Mouse (Mus musculus): ENCODE measurements around the gene Cenpm. TPM values are rescaled to one million over a fixed set of nuclear protein-coding genes. Genes with fewer than 3 reads are reported as not detected.

Cenpm gene
- total and polyA plus RNA-seq, 2 experiments from 2014 or later: 16.7 to 22.5 TPM

DNA sequence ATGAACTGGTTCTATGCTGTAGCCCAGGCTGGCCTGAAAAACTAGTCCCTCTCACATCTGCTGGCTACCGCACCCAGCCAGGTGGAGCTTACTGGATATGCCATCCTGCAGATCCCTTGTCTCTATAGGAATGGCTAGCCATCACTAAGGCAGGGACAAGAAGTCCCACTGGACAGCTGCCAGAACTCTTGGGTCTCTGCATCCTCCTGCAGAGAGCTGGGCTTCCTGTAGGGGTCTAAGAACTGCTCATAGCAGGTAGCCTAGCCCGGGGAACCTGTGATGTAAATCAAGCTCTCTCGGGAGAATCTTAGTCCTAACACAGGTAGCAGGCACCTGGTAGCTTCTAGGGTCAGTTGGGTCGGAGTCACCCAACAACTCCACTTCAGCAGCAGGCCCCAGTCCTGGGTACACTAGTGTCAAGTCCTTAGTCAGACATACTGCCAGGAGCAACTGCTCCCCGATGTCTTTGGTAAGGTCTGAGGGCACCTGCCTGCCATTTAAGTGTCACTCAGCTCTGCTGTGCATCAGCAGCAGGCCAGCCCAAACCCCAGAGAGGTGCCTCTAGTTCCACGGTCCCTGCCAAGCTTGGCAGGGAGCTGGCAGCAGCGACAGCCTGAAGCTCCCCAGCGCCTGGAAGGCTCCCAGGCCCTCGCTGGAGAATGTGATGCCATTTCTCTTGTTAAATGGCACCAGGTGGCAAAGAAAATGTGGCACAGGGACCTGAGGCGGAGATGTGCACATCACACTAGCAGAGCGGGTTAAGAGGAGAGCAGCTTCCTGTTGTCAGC lies 12.8 kb downstream of the Cenpm start:
- no peaks in the 10 kb centered on the region for H3K36me3 ChIP-seq (replicated peaks; ENCODE audit: control insufficient read depth, insufficient read depth, low read length)
- H3K27me3 ChIP-seq (ENCODE audit: control insufficient read depth, insufficient read depth, low read length): peaks cover 13% of the 10 kb centered on the region; the same call in 1 of the 2 replicates
- no peaks in the 10 kb centered on the region for H3K4me1 ChIP-seq (ENCODE audit: control insufficient read depth, insufficient read depth)
- TF ChIP-seq CTCF (IDR thresholded peaks at IDR 0.05; ENCODE audit: low read depth): no peak
- TF ChIP-seq EP300 (IDR thresholded peaks at IDR 0.05; ENCODE audit: low read depth): no peak
- no peak overlapping the region for H3K9ac ChIP-seq (replicated peaks; ENCODE audit: low read depth, low read length)
- H3K4me3 ChIP-seq (ENCODE audit: low read depth, low read length): no peak overlapping the region
- H3K27ac ChIP-seq (ENCODE audit: low read depth): no peak overlapping the region
- ATAC-seq (ENCODE audit: insufficient read depth, low read depth) (no peak), DNase-seq (ENCODE audit: low spot score) (no peak)
- 50% methylated on average over 11 of the region's 11 CpGs for WGBS
- no peaks in the 10 kb centered on the region for H3K9me3 ChIP-seq (replicated peaks; ENCODE audit: control insufficient read depth, low read length)
- no peak overlapping the region for H3K4me2 ChIP-seq (ENCODE audit: low read depth, low read length)

DNA sequence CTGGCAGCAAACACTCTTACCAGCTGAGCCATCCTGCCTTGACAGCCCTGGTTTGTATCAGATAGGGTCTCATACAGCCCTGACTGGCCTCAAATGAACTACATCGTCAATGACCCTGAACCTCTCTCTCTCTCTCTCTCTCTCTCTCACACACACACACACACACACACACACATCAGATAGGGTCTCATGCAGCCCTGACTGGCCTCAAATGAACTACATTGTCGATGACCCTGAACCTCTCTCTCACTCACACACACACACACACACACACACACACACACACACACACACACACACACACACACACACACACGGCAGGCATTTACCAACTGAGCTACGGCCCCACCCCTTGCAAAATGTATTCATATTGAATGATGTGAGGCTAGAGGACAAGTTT lies 13.4 kb downstream of the Cenpm start:
- Histone ChIP-seq H3K27me3 (ENCODE audit: control insufficient read depth, insufficient read depth, low read length) (peaks cover 14% of the 10 kb centered on the region; the same call in 1 of the 2 replicates), H3K9ac (replicated peaks; ENCODE audit: low read depth, low read length) (no peak overlapping the region), H3K4me3 (ENCODE audit: low read depth, low read length) (no peak overlapping the region), H3K36me3 (replicated peaks; ENCODE audit: control insufficient read depth, insufficient read depth, low read length) (no peaks in the 10 kb centered on the region), H3K4me1 (ENCODE audit: control insufficient read depth, insufficient read depth) (no peaks in the 10 kb centered on the region), H3K9me3 (replicated peaks; ENCODE audit: control insufficient read depth, low read length) (no peaks in the 10 kb centered on the region), H3K4me2 (ENCODE audit: low read depth, low read length) (no peak overlapping the region), H3K27ac (ENCODE audit: low read depth) (no peak overlapping the region)
- 68% methylated on average over 4 of the region's 4 CpGs for WGBS
- TF ChIP-seq EP300 (IDR thresholded peaks at IDR 0.05; ENCODE audit: low read depth) (no peak), CTCF (IDR thresholded peaks at IDR 0.05; ENCODE audit: low read depth) (no peak)
- DNase-seq (ENCODE audit: low spot score): no peak
- no peak for ATAC-seq (ENCODE audit: insufficient read depth, low read depth)

DNA sequence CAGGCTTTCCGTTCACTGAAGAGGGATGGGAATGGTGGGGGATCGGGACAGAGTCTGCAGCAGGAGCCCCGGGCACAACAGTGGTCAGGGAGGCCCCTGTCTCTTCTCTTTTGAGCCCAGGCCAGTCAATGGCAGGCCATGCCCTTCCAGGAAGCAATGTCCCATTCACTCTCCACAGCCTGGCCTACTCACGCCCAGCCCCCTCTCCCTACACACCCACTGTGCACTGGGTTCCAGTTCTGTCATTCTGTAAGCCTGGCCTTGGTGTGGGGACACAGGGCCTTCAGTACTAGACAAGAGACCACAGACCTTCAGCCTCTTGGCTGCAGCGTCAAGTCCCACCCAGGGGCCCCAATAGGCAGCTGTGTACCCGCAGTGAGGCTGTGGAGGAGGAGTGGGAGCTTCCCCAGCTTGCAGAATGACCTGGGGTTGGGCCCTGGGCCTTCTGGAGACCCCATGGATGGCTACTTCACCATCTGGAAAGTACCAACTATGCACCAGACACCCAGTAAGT lies 14.4 kb downstream of the Cenpm start:
- ATAC-seq (ENCODE audit: insufficient read depth, low read depth) (no peak), DNase-seq (ENCODE audit: low spot score) (no peak)
- 81% methylated on average over 6 of the region's 6 CpGs for WGBS
- no peak for TF ChIP-seq EP300 (IDR thresholded peaks at IDR 0.05; ENCODE audit: low read depth)
- no peak for TF ChIP-seq CTCF (IDR thresholded peaks at IDR 0.05; ENCODE audit: low read depth)
- Histone ChIP-seq H3K9me3 (replicated peaks; ENCODE audit: control insufficient read depth, low read length) (no peaks in the 10 kb centered on the region), H3K9ac (replicated peaks; ENCODE audit: low read depth, low read length) (no peak overlapping the region), H3K4me3 (ENCODE audit: low read depth, low read length) (no peak overlapping the region), H3K27ac (ENCODE audit: low read depth) (no peak overlapping the region), H3K27me3 (ENCODE audit: control insufficient read depth, insufficient read depth, low read length) (peaks cover 22% of the 10 kb centered on the region), H3K4me2 (ENCODE audit: low read depth, low read length) (no peak overlapping the region), H3K4me1 (ENCODE audit: control insufficient read depth, insufficient read depth) (no peaks in the 10 kb centered on the region), H3K36me3 (replicated peaks; ENCODE audit: control insufficient read depth, insufficient read depth, low read length) (no peaks in the 10 kb centered on the region)

DNA sequence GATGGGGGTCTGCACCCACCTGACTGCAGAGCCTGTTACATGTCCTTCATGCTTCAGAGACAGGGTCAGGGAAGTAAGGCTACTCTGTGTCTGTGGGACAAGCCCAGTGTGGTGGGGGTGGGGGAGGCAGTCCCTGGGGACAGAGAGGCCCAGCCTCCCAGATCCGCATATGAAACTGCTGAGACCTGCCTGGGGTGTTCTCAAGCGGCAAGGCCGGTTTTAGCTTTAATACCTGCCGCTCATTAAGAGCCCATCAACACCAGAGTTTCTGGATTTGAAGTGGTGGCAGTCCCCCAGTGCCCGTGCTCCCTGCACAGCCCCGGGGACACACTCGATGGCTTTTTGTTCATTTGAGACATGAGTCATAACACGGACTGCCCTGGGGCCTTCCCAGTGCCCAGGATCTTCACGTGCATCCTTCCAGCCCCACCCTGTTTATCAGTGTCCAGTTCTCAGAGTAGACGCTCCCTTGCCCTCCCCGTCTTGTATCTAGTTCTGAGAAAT lies 15.0 kb downstream of the Cenpm start:
- no peak overlapping the region for H3K4me2 ChIP-seq (ENCODE audit: low read depth, low read length)
- no peaks in the 10 kb centered on the region for H3K9me3 ChIP-seq (replicated peaks; ENCODE audit: control insufficient read depth, low read length)
- H3K4me3 ChIP-seq (ENCODE audit: low read depth, low read length): no peak overlapping the region
- H3K9ac ChIP-seq (replicated peaks; ENCODE audit: low read depth, low read length): no peak overlapping the region
- H3K36me3 ChIP-seq (replicated peaks; ENCODE audit: control insufficient read depth, insufficient read depth, low read length): no peaks in the 10 kb centered on the region
- ATAC-seq (ENCODE audit: insufficient read depth, low read depth) (no peak), DNase-seq (ENCODE audit: low spot score) (no peak)
- H3K27ac ChIP-seq (ENCODE audit: low read depth): no peak overlapping the region
- H3K4me1 ChIP-seq (ENCODE audit: control insufficient read depth, insufficient read depth): no peaks in the 10 kb centered on the region
- TF ChIP-seq EP300 (IDR thresholded peaks at IDR 0.05; ENCODE audit: low read depth) (no peak), CTCF (IDR thresholded peaks at IDR 0.05; ENCODE audit: low read depth) (no peak)
- WGBS: 37% methylated on average over 11 of the region's 11 CpGs
- H3K27me3 ChIP-seq (ENCODE audit: control insufficient read depth, insufficient read depth, low read length): peaks cover 28% of the 10 kb centered on the region

DNA sequence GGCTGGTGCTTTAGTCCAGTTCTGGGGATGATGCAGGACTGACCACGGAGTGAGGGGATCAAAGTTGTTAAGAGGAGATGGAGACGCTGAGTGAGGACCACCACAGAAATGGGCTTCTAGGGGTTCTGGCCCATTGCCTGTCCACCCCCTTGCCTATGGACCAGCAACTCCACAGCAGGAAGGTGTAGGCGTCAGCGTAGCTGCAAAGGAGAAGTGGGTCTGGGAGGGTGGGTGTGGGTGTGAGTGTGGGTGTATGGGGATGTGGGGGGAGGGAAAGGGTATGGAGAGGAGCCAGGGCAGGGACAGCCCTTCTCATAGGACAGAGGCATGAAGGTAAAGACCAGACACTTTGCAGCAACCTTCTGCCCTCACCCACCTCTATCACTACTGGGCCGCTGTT lies 18.8 kb downstream of the Cenpm start:
- no peaks in the 10 kb centered on the region for H3K9me3 ChIP-seq (replicated peaks; ENCODE audit: control insufficient read depth, low read length)
- TF ChIP-seq EP300 (IDR thresholded peaks at IDR 0.05; ENCODE audit: low read depth) (no peak), CTCF (IDR thresholded peaks at IDR 0.05; ENCODE audit: low read depth) (no peak)
- H3K27me3 ChIP-seq (ENCODE audit: control insufficient read depth, insufficient read depth, low read length): peaks cover 54% of the 10 kb centered on the region
- H3K36me3 ChIP-seq (replicated peaks; ENCODE audit: control insufficient read depth, insufficient read depth, low read length): no peaks in the 10 kb centered on the region
- H3K9ac ChIP-seq (replicated peaks; ENCODE audit: low read depth, low read length): no peak overlapping the region
- H3K27ac ChIP-seq (ENCODE audit: low read depth): no peak overlapping the region
- DNase-seq (ENCODE audit: low spot score): no peak
- no peaks in the 10 kb centered on the region for H3K4me1 ChIP-seq (ENCODE audit: control insufficient read depth, insufficient read depth)
- ATAC-seq (ENCODE audit: insufficient read depth, low read depth): no peak
- 79% methylated on average over 5 of the region's 5 CpGs for WGBS
- H3K4me3 ChIP-seq (ENCODE audit: low read depth, low read length): no peak overlapping the region
- no peak overlapping the region for H3K4me2 ChIP-seq (ENCODE audit: low read depth, low read length)

All from heart, postnatal 0 days (tissue).